Mouse (Mus musculus) left cerebral cortex, adult 2 months (tissue): ENCODE measurements around the gene Olfr1202. TPM values are rescaled to one million over a fixed set of nuclear protein-coding genes. Genes with fewer than 3 reads are reported as not detected.

Source experiments
- DNase-seq, 2 experiments: peaks; one replicate each; pipeline ENCODE4 v3.0.0; 2021 to 2022; ENCODE audit warnings: low spot score in 2 of 2, mixed read lengths in 1 of 2; ENCODE audit errors: extremely low spot score in 1 of 2
- H3K27ac ChIP-seq: fragments of 200-600 bp; 2 replicates; pipeline ENCODE4 v1.8.1; 2022
- H3K4me3 ChIP-seq: fragments of 200-600 bp; 2 replicates; pipeline ENCODE4 v1.8.1; 2022
- CTCF ChIP-seq: fragments of 200-600 bp; IDR thresholded peaks from 2 replicates; pipeline ENCODE4 v1.8.1; 2022; ENCODE audit warnings: antibody characterized with exemption, mild to moderate bottlenecking, moderate library complexity
- intact Hi-C: fragments of 180-260 bp; cut with DNase I; formaldehyde crosslinking; loops from one replicate; pipeline ENCODE4 v1.15.1; 2025
- long read RNA-seq, 2 experiments: library from polyadenylated mRNA; stranded (forward); transcript quantifications; one replicate each; pipeline ENCODE4 v2.0.0; 2021; ENCODE audit warnings: borderline mapping rate in 2 of 2
- total RNA-seq, 2 experiments: library from RNA; stranded (reverse); gene quantifications; 2 replicates each; pipeline ENCODE4 v1.2.3; 2021

Gene Olfr1202
- not detected for total RNA-seq
- long read RNA-seq, experiment 1: 0 reads
- long read RNA-seq, experiment 2: 0 reads

DNA sequence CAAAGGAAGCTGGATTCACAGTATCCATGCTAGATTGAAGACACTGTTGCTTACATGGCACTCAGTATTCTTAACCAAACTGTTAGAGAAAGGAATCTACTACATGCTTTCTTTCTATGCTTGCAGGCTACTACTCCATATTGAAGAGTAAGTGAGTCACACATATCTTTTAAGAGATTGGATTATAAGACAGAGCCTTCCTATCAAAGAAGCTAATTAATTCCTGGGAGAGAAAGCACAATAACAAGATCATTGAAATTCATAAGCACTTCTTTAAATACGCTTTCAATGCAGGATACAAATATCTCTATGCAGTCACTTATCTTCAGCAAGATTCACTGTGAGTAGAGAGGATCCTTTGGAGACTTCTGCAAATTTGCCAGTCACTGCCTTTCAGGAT, at the start of gene Olfr1202:
Olfr1202 (plus strand) TSS at position 301 of the 400 bp plus-strand sequence.
- Histone ChIP-seq H3K27ac (no peak within 1 kb of the TSS), H3K4me3 (no peak within 1 kb of the TSS)
- no peak for DNase-seq
- TF ChIP-seq CTCF: no peak
- intact Hi-C loops: no loop called here

DNA sequence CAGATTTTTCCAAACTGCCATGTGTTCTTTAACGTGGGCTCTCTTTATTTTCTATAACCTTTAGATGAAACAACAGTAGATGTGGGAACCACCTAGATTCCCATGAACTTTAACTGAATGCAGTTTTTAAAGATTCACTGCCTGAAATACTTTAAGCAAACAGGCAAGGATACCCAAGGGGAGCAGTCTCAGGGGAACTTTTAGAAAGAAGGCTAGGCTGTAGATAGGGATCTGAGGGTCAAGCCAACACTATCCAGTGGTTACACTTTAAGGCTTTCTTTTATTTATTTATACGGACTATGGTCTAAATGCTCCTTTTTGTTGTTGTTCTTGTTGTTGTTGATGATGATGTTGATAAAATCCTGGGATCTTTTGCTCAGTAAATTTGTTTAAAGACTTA, 43.9 kb upstream of the Olfr1202 start, which contains the start of gene Olfr1200:
Olfr1200 (minus strand) TSS at position 101 of the 400 bp plus-strand sequence.
- intact Hi-C loops: no loop called here
- no peak for TF ChIP-seq CTCF
- no peak within 1 kb of the TSS for H3K27ac ChIP-seq
- no peak within 1 kb of the TSS for H3K4me3 ChIP-seq
- DNase-seq: no peak

DNA sequence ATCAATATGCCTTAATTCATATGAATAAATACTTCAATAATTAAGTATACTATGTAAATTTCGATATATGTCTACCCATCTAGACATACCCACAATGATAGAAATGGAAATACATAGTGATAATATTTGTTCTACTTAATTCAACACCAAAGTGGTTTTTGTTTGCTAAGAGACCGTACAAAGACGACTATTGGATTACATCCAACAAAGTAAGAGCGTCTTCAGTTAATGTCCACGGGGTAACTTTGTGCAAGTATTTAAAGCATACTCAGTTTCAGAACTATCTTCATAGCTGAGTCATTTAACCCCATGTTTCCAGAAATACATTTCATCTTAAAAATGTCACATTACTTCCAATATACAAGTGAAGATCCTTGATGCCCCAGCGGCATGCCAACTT, 21.6 kb upstream of the Olfr1202 start, which contains the start of gene Olfr1201:
Olfr1201 (plus strand) TSS at position 301 of the 400 bp plus-strand sequence.
- no peak within 1 kb of the TSS for H3K27ac ChIP-seq
- DNase-seq: no peak
- TF ChIP-seq CTCF: no peak
- intact Hi-C loops: no loop called here
- H3K4me3 ChIP-seq: no peak within 1 kb of the TSS

DNA sequence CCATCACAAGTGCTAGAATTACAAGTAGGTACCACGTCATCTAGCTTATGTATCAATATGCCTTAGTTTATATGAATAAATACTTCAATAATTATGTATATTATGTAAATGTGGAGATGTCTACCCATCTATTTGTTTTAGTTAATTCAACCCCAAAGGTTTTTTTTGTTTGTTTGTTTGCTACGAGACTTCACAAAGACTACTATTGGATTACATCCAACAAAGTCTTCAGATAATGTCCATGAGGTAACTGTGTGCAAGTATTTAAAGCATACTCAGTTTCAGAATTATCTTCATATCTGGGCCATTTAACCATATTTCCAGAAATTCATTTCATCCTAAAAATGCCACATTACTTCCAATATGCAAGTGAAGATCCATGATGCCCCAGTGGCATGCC, 15.1 kb downstream of the Olfr1202 start, which contains the start of gene Olfr1205:
Olfr1205 (plus strand) TSS at position 301 of the 400 bp plus-strand sequence.
- Histone ChIP-seq H3K27ac (no peak within 1 kb of the TSS), H3K4me3 (no peak within 1 kb of the TSS)
- DNase-seq: no peak
- intact Hi-C loops: no loop called here
- no peak for TF ChIP-seq CTCF

DNA sequence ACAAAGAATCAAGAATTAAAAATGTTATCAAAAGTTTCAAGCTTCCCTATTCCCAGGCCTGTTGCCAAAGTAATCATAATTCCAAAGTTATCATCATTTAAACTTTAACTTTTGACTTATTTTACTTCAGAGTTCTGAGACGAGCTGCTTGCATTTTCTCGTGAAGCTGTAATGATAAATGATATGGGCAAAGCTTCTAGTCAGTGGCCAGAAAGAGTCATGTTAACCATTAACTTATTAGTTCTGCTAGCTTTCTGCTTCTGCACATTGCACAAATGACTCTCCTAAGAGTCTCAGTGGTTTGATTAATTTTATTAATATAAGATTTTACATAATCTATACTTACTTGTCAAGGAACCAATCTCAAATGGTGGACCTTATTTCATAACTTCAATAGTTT, 24.2 kb downstream of the Olfr1202 start:
- DNase-seq: no peak
- no peak for TF ChIP-seq CTCF
- Histone ChIP-seq H3K4me3 (no peak overlapping the region), H3K27ac (no peak overlapping the region)
- intact Hi-C loops: no loop called here

DNA sequence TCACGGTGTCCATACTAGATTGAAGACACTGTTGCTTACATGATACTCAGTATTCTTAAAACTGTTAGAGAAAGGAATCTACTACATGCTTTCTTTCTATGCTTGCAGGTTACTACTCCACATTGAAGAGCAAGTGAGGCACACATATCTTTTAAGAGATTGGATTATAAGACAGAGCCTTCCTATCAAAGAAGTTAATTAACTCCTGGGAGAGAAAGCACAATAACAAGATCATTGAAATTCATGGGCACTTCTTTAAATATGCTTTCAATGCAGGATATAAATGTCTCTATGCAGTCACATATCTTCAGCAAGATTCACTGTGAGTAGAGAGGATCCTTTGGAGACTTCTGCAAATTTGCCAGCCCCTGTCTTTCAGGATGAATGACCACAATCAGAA, 34.7 kb downstream of the Olfr1202 start, which contains the start of gene Olfr1204:
Olfr1204 (plus strand) TSS at position 301 of the 400 bp plus-strand sequence.
- DNase-seq: no peak
- H3K4me3 ChIP-seq: no peak within 1 kb of the TSS
- no peak within 1 kb of the TSS for H3K27ac ChIP-seq
- intact Hi-C loops: no loop called here
- TF ChIP-seq CTCF: no peak

DNA sequence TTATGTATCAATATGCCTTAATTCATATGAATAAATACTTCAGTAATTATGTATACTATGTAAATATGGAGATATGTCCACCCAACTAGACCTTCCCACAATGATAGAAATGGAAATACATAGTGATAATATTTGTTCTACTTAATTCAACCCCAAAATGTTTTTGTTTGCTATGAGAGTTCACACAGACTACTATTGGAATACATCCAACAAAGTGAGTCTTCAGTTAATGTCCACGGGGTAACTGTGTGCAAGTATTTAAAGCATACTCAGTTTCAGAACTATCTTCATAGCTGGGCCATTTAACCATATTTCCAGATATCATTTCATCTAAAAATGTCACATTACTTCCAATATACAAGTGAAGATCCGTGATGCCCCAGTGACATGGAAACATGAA, 48.6 kb downstream of the Olfr1202 start, which contains the start of gene Olfr1206:
Olfr1206 (plus strand) TSS at position 301 of the 400 bp plus-strand sequence.
- no peak for TF ChIP-seq CTCF
- no peak within 1 kb of the TSS for H3K4me3 ChIP-seq
- no peak for DNase-seq
- intact Hi-C loops: no loop called here
- H3K27ac ChIP-seq: no peak within 1 kb of the TSS

Other genes starting within 250 kb of the Olfr1202 start
- not detected for gene Olfr1189, start 228.0 kb upstream of the Olfr1202 start, total RNA-seq
- gene Olfr1191-ps1, start 174.0 kb upstream of the Olfr1202 start, total RNA-seq: under 1 TPM in 1 of 2 experiments, not detected in 1; 0.05 TPM
- gene Olfr1192-ps1, start 166.0 kb upstream of the Olfr1202 start, total RNA-seq: not detected
- not detected for gene Olfr1193, start 138.9 kb upstream of the Olfr1202 start, total RNA-seq
- gene Olfr1195, start 125.3 kb upstream of the Olfr1202 start, total RNA-seq: not detected
- not detected for gene Olfr1196, start 109.9 kb upstream of the Olfr1202 start, total RNA-seq
- not detected for gene Olfr1197, start 82.1 kb upstream of the Olfr1202 start, total RNA-seq
- not detected for gene Olfr1198, start 63.1 kb upstream of the Olfr1202 start, total RNA-seq
- not detected for gene Olfr1199, start 54.0 kb upstream of the Olfr1202 start, total RNA-seq
- gene Olfr1200, start 44.0 kb upstream of the Olfr1202 start, total RNA-seq: not detected
- not detected for gene Olfr1201, start 21.5 kb upstream of the Olfr1202 start, total RNA-seq
- not detected for gene Olfr1205, start 15.2 kb downstream of the Olfr1202 start, total RNA-seq
- not detected for gene Olfr1204, start 34.8 kb downstream of the Olfr1202 start, total RNA-seq
- not detected for gene Olfr1206, start 48.7 kb downstream of the Olfr1202 start, total RNA-seq
- not detected for gene Olfr1208, start 87.8 kb downstream of the Olfr1202 start, total RNA-seq
- gene Olfr1209, start 100.7 kb downstream of the Olfr1202 start, total RNA-seq: not detected
- gene Olfr1211, start 123.6 kb downstream of the Olfr1202 start, total RNA-seq: not detected
- not detected for gene Olfr1212, start 139.5 kb downstream of the Olfr1202 start, total RNA-seq
- gene Gm13762, start 165.8 kb downstream of the Olfr1202 start, total RNA-seq: not detected
- gene Olfr1214, start 178.2 kb downstream of the Olfr1202 start, total RNA-seq: not detected
- gene Olfr1215, start 192.5 kb downstream of the Olfr1202 start, total RNA-seq: not detected
- gene Olfr1216, start 203.8 kb downstream of the Olfr1202 start, total RNA-seq: not detected
- not detected for gene Olfr1217, start 217.6 kb downstream of the Olfr1202 start, total RNA-seq
- gene Olfr1218, start 246.7 kb downstream of the Olfr1202 start, total RNA-seq: not detected